11 mouse cellular contexts compared by ENCODE assay signal in the genomic region with DNA sequence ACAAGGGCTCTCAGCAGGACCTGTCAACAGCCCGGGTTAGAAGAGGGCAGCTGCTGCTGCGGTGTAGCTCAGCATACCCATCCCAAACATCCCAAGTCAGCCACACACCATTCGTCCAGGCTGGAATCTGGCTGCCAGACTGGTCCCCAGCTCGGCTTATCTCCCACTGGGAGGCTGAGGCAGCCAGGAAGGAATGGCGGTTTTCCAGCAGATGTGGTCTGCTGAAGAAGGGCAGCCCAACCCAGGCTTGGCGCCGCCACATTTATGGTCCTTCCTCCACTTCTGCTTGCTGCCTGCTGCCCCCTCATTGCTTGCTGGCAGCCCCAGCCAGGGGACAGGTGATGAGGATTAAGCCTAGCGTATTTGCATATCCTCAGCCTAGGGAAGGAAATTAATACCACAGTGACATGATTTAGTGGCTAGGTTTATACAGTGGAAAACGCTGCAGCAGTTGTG.
DNase-seq lines count a peak whose midpoint lies in the region; ATAC-seq and TF ChIP-seq lines count a peak whose summit lies in the region.
"Had no signal": no experiment of that assay in that cellular context is flagged by ENCODE, and none has a peak within 500 bp of the region (broad histone marks: within the 10 kb centered on the region; RNA-seq: fewer than 3 reads in every experiment).

No protein-coding gene starts in this region.

- peak overlapping the region; percentile 19 for H3K27ac ChIP-seq in hindbrain, embryonic 12.5 days
- H3K27ac ChIP-seq in hindbrain, embryonic 11.5 days (ENCODE audit: low read depth, low read length): no peak overlapping the region; the same call in 1 of the 2 replicates
- peak overlapping the region; percentile 21; the same call in 1 of the 2 replicates for H3K27ac ChIP-seq in embryonic facial prominence, embryonic 14.5 days (replicated peaks; ENCODE audit: low read depth, low read length)
- no peak overlapping the region for H3K27ac ChIP-seq in midbrain, postnatal 0 days (ENCODE audit: low read depth, low read length)
- H3K27ac ChIP-seq: kidney, embryonic 15.5 days had no signal

- no peak for TF ChIP-seq CTCF in midbrain, postnatal 0 days (IDR thresholded peaks at IDR 0.05)

- H3K4me1 ChIP-seq in hindbrain, embryonic 12.5 days: peaks cover 35% of the 10 kb centered on the region
- H3K4me1 ChIP-seq in hindbrain, embryonic 11.5 days (replicated peaks; ENCODE audit: control insufficient read depth, insufficient read depth, low read length): no peaks in the 10 kb centered on the region
- peaks cover 28% of the 10 kb centered on the region for H3K4me1 ChIP-seq in embryonic facial prominence, embryonic 14.5 days (ENCODE audit: control insufficient read depth, insufficient read depth, low read length)
- peaks cover 8% of the 10 kb centered on the region for H3K4me1 ChIP-seq in midbrain, postnatal 0 days (ENCODE audit: insufficient read depth, low read length)

- 22% methylated on average over 9 of the region's 9 CpGs for WGBS in hindbrain, embryonic 12.5 days
- WGBS in hindbrain, embryonic 11.5 days: 27% methylated on average over 9 of the region's 9 CpGs
- 19% methylated on average over 9 of the region's 9 CpGs for WGBS in embryonic facial prominence, embryonic 14.5 days
- 24% methylated on average over 9 of the region's 9 CpGs for WGBS in midbrain, postnatal 0 days

- H3K36me3 ChIP-seq in hindbrain, embryonic 12.5 days: no peaks in the 10 kb centered on the region
- H3K36me3 ChIP-seq in hindbrain, embryonic 11.5 days (ENCODE audit: control insufficient read depth, insufficient read depth, low read length): no peaks in the 10 kb centered on the region
- H3K36me3 ChIP-seq in embryonic facial prominence, embryonic 14.5 days (ENCODE audit: control insufficient read depth, insufficient read depth, low read length): no peaks in the 10 kb centered on the region
- H3K36me3 ChIP-seq in midbrain, postnatal 0 days (ENCODE audit: insufficient read depth, low read length): no peaks in the 10 kb centered on the region
- H3K36me3 ChIP-seq: kidney, embryonic 15.5 days had no signal

- H3K9me3 ChIP-seq in hindbrain, embryonic 12.5 days (replicated peaks): no peaks in the 10 kb centered on the region
- H3K9me3 ChIP-seq in hindbrain, embryonic 11.5 days (ENCODE audit: control insufficient read depth, low read length): no peaks in the 10 kb centered on the region
- no peaks in the 10 kb centered on the region for H3K9me3 ChIP-seq in embryonic facial prominence, embryonic 14.5 days (ENCODE audit: control insufficient read depth, low read length)
- no peaks in the 10 kb centered on the region for H3K9me3 ChIP-seq in midbrain, postnatal 0 days (ENCODE audit: low read length)
- H3K9me3 ChIP-seq: kidney, embryonic 15.5 days; megakaryocyte, embryonic 14.5 days had no signal

- no peak for ATAC-seq in hindbrain, embryonic 12.5 days (ENCODE audit: low FRiP score)
- ATAC-seq in hindbrain, embryonic 11.5 days (ENCODE audit: low FRiP score): no peak
- peak; percentile 56 for ATAC-seq in embryonic facial prominence, embryonic 14.5 days (ENCODE audit: low read depth)
- no peak for ATAC-seq in midbrain, postnatal 0 days (ENCODE audit: low FRiP score)
- no peak for ATAC-seq in CD4-positive, CD25-positive, alpha-beta regulatory T cell, adult 4 months

- no peak overlapping the region for H3K9ac ChIP-seq in hindbrain, embryonic 12.5 days
- H3K9ac ChIP-seq in hindbrain, embryonic 11.5 days (ENCODE audit: low read depth, low read length): no peak overlapping the region
- H3K9ac ChIP-seq in embryonic facial prominence, embryonic 14.5 days (ENCODE audit: low read depth, low read length): no peak overlapping the region
- no peak overlapping the region for H3K9ac ChIP-seq in midbrain, postnatal 0 days (replicated peaks; ENCODE audit: low read length, poor library complexity, severe bottlenecking)
- H3K9ac ChIP-seq: kidney, embryonic 15.5 days had no signal

- no peak for DNase-seq in hindbrain, embryonic 11.5 days (ENCODE audit: low spot score)
- DNase-seq in embryonic facial prominence, embryonic 14.5 days (ENCODE audit: low spot score): peak; percentile 81
- DNase-seq in heart, postnatal 14 days: peak; percentile 23 to 26
- peak; percentile 66 for DNase-seq in midbrain, postnatal 0 days (ENCODE audit: low spot score)
- DNase-seq in ovary, postnatal 36 days (ENCODE audit: low spot score): no peak
- DNase-seq in right cerebral cortex, postnatal 25 days: no peak
- DNase-seq: cerebellum, adult 8-10 months had no signal

- H3K4me3 ChIP-seq in hindbrain, embryonic 12.5 days: no peak overlapping the region
- no peak overlapping the region for H3K4me3 ChIP-seq in hindbrain, embryonic 11.5 days (ENCODE audit: low read depth, low read length)
- no peak overlapping the region for H3K4me3 ChIP-seq in embryonic facial prominence, embryonic 14.5 days (ENCODE audit: low read depth, low read length)
- H3K4me3 ChIP-seq in midbrain, postnatal 0 days (ENCODE audit: low read depth, low read length): no peak overlapping the region
- H3K4me3 ChIP-seq: kidney, embryonic 15.5 days; megakaryocyte, embryonic 14.5 days had no signal

- H3K4me2 ChIP-seq in hindbrain, embryonic 12.5 days (replicated peaks): no peak overlapping the region
- H3K4me2 ChIP-seq in hindbrain, embryonic 11.5 days (replicated peaks; ENCODE audit: low read depth, low read length): no peak overlapping the region
- no peak overlapping the region for H3K4me2 ChIP-seq in embryonic facial prominence, embryonic 14.5 days (ENCODE audit: low read depth, low read length)
- no peak overlapping the region for H3K4me2 ChIP-seq in midbrain, postnatal 0 days (ENCODE audit: low read depth, low read length, poor library complexity, severe bottlenecking)
- H3K4me2 ChIP-seq: kidney, embryonic 15.5 days had no signal

- intact Hi-C loops in heart, postnatal 14 days (cut with DNase I): loop anchor here (2.0 kb wide), 1 partner anchor 78 kb away; no protein-coding TSS in a partner anchor

- no peaks in the 10 kb centered on the region for H3K27me3 ChIP-seq in hindbrain, embryonic 12.5 days
- no peaks in the 10 kb centered on the region for H3K27me3 ChIP-seq in hindbrain, embryonic 11.5 days (ENCODE audit: control insufficient read depth, insufficient read depth, low read length)
- H3K27me3 ChIP-seq in embryonic facial prominence, embryonic 14.5 days (replicated peaks; ENCODE audit: control insufficient read depth, insufficient read depth, low read length): no peaks in the 10 kb centered on the region
- no peaks in the 10 kb centered on the region for H3K27me3 ChIP-seq in midbrain, postnatal 0 days (ENCODE audit: insufficient read depth, low read length)

Comparison
In these comparisons a context has a peak if more than half of its experiments do, and no peak if none do; other contexts are left out.
1. H3K27ac ChIP-seq: peak in hindbrain, embryonic 12.5 days (single experiment) and embryonic facial prominence, embryonic 14.5 days (single experiment); none in hindbrain, embryonic 11.5 days (single experiment) and midbrain, postnatal 0 days (single experiment).
2. DNase-seq: peak in embryonic facial prominence, embryonic 14.5 days (single experiment), heart, postnatal 14 days (2 of 2) and midbrain, postnatal 0 days (single experiment); none in hindbrain, embryonic 11.5 days (single experiment), ovary, postnatal 36 days (single experiment) and right cerebral cortex, postnatal 25 days (single experiment).